Mouse (Mus musculus): ENCODE measurements around the gene Nxf1. TPM values are rescaled to one million over a fixed set of nuclear protein-coding genes. Genes with fewer than 3 reads are reported as not detected.

Gene Nxf1
- polyA plus RNA-seq, 1 experiment from 2014 or later = 93.3 TPM

- DNase-seq = peak; percentile 95
- H3K4me3 ChIP-seq (replicated peaks) = peak within 1 kb of the TSS; percentile 72
- peaks cover 46% of the 10 kb centered on the region for H3K4me1 ChIP-seq (replicated peaks)
- peak; percentile 96 for ATAC-seq (ENCODE audit: low read depth)
- no peaks in the 10 kb centered on the region for H3K9me3 ChIP-seq (replicated peaks)
- H3K9ac ChIP-seq = peak within 1 kb of the TSS; percentile 84
- H3K27me3 ChIP-seq = no peaks in the 10 kb centered on the region
- under 1% methylated on average over 36 of the region's 36 CpGs for WGBS (ENCODE audit: insufficient replicate concordance)
- H3K36me3 ChIP-seq = peaks cover 77% of the 10 kb centered on the region
- peak within 1 kb of the TSS; percentile 89 for H3K27ac ChIP-seq
- H3K4me2 ChIP-seq = peak within 1 kb of the TSS; percentile 84
These were observed 15.5 kb upstream of the Nxf1 start, which contains the start of gene Stx5a for GRCm38 (mm10) chr19:8741243-8741869. Gene Stx5a, plus strand, starts transcription at chr19:8741413.

- peak overlapping the region; percentile 84 for H3K9ac ChIP-seq
- ATAC-seq (ENCODE audit: low read depth) (no peak), DNase-seq (no peak)
- H3K27me3 ChIP-seq = no peaks in the 10 kb centered on the region
- H3K4me3 ChIP-seq (replicated peaks) = peak overlapping the region; percentile 72
- H3K27ac ChIP-seq = peak overlapping the region; percentile 89
- H3K36me3 ChIP-seq = peaks cover 82% of the 10 kb centered on the region
- H3K4me2 ChIP-seq = peak overlapping the region; percentile 84
- WGBS (ENCODE audit: insufficient replicate concordance) = 8% methylated on average over 14 of the region's 14 CpGs
- H3K4me1 ChIP-seq (replicated peaks) = peaks cover 39% of the 10 kb centered on the region
- no peaks in the 10 kb centered on the region for H3K9me3 ChIP-seq (replicated peaks)
These were observed 14.7 kb upstream of the Nxf1 start for GRCm38 (mm10) chr19:8742176-8742575.

- Histone ChIP-seq H3K4me3 (replicated peaks) (no peak overlapping the region), H3K36me3 (peaks cover 82% of the 10 kb centered on the region), H3K4me2 (no peak overlapping the region), H3K9me3 (replicated peaks) (no peaks in the 10 kb centered on the region), H3K27ac (no peak overlapping the region), H3K9ac (no peak overlapping the region; the same call in 1 of the 2 replicates), H3K4me1 (replicated peaks) (peaks cover 25% of the 10 kb centered on the region), H3K27me3 (no peaks in the 10 kb centered on the region)
- no peak for DNase-seq
- ATAC-seq (ENCODE audit: low read depth) = no peak
- WGBS (ENCODE audit: insufficient replicate concordance) = 81% methylated on average over 1 of the region's 1 CpGs
These were observed 11.5 kb upstream of the Nxf1 start for GRCm38 (mm10) chr19:8745382-8745781.

GRCm38 (mm10) chr19:8747368-8747767 is 9.5 kb upstream of the Nxf1 start:
- H3K36me3 ChIP-seq = peaks cover 94% of the 10 kb centered on the region

GRCm38 (mm10) chr19:8755652-8756051 is 1.2 kb upstream of the Nxf1 start:
- ATAC-seq (ENCODE audit: low read depth) = no peak

More at GRCm38 (mm10) chr19:8747368-8747767, 9.5 kb upstream of the Nxf1 start:
- Histone ChIP-seq H3K4me3 (replicated peaks) (no peak overlapping the region), H3K27me3 (no peaks in the 10 kb centered on the region), H3K9ac (no peak overlapping the region), H3K4me1 (replicated peaks) (peaks cover 15% of the 10 kb centered on the region), H3K4me2 (no peak overlapping the region), H3K27ac (no peak overlapping the region; the same call in 1 of the 2 replicates), H3K9me3 (replicated peaks) (no peaks in the 10 kb centered on the region)
- ATAC-seq (ENCODE audit: low read depth) (no peak), DNase-seq (no peak)
- WGBS (ENCODE audit: insufficient replicate concordance) = 64% methylated on average over 2 of the region's 2 CpGs

GRCm38 (mm10) chr19:8757471-8757998 is 662 bp downstream of the Nxf1 start:
- WGBS (ENCODE audit: insufficient replicate concordance) = 4% methylated on average over 14 of the region's 14 CpGs
- H3K4me2 ChIP-seq = peak overlapping the region; percentile 76
- no peaks in the 10 kb centered on the region for H3K9me3 ChIP-seq (replicated peaks)
- no peaks in the 10 kb centered on the region for H3K27me3 ChIP-seq
- H3K36me3 ChIP-seq = peaks cover 54% of the 10 kb centered on the region
- H3K27ac ChIP-seq = peak overlapping the region; percentile 93
- DNase-seq (no peak), ATAC-seq (ENCODE audit: low read depth) (no peak)
- peak overlapping the region; percentile 98 for H3K9ac ChIP-seq
- H3K4me3 ChIP-seq (replicated peaks) = peak overlapping the region; percentile 96
- peaks cover 40% of the 10 kb centered on the region for H3K4me1 ChIP-seq (replicated peaks)

More at GRCm38 (mm10) chr19:8755652-8756051, 1.2 kb upstream of the Nxf1 start:
- Histone ChIP-seq H3K36me3 (peaks cover 57% of the 10 kb centered on the region), H3K4me2 (peak overlapping the region; percentile 76), H3K4me3 (replicated peaks) (peak overlapping the region; percentile 96), H3K27me3 (no peaks in the 10 kb centered on the region), H3K27ac (peak overlapping the region; percentile 90), H3K9ac (peak overlapping the region; percentile 98), H3K9me3 (replicated peaks) (no peaks in the 10 kb centered on the region), H3K4me1 (replicated peaks) (peaks cover 37% of the 10 kb centered on the region)
- no peak for DNase-seq
- 27% methylated on average over 3 of the region's 3 CpGs for WGBS (ENCODE audit: insufficient replicate concordance)

- no peaks in the 10 kb centered on the region for H3K27me3 ChIP-seq
- H3K4me1 ChIP-seq (replicated peaks) = peaks cover 40% of the 10 kb centered on the region
- ATAC-seq (ENCODE audit: low read depth) (no peak), DNase-seq (no peak)
- 31% methylated on average over 2 of the region's 2 CpGs for WGBS (ENCODE audit: insufficient replicate concordance)
- peak overlapping the region; percentile 96 for H3K4me3 ChIP-seq (replicated peaks)
- H3K4me2 ChIP-seq = peak overlapping the region; percentile 76
- H3K9me3 ChIP-seq (replicated peaks) = no peaks in the 10 kb centered on the region
- H3K9ac ChIP-seq = peak overlapping the region; percentile 98
- peak overlapping the region; percentile 51; the same call in 1 of the 2 replicates for H3K27ac ChIP-seq
- peaks cover 54% of the 10 kb centered on the region for H3K36me3 ChIP-seq
These were observed 2.0 kb downstream of the Nxf1 start for GRCm38 (mm10) chr19:8758899-8759298.

GRCm38 (mm10) chr19:8760757-8761156 is 3.9 kb downstream of the Nxf1 start:
- H3K9ac ChIP-seq = no peak overlapping the region
- no peak for ATAC-seq (ENCODE audit: low read depth)
- 0 out of 2 replicates have a peak, but pooled peaks cover 3% of the 10 kb centered on the region for H3K9me3 ChIP-seq (replicated peaks)
- H3K4me2 ChIP-seq = no peak overlapping the region
- no peaks in the 10 kb centered on the region for H3K27me3 ChIP-seq
- H3K4me3 ChIP-seq (replicated peaks) = no peak overlapping the region
- no peak overlapping the region for H3K27ac ChIP-seq
- peaks cover 56% of the 10 kb centered on the region for H3K36me3 ChIP-seq
- DNase-seq = no peak
- WGBS (ENCODE audit: insufficient replicate concordance) = 71% methylated on average over 2 of the region's 2 CpGs
- H3K4me1 ChIP-seq (replicated peaks) = peaks cover 30% of the 10 kb centered on the region

GRCm38 (mm10) chr19:8763276-8763675 is 6.4 kb downstream of the Nxf1 start:
- DNase-seq (no peak), ATAC-seq (ENCODE audit: low read depth) (no peak)
- Histone ChIP-seq H3K4me3 (replicated peaks) (no peak overlapping the region), H3K27me3 (no peaks in the 10 kb centered on the region), H3K4me1 (replicated peaks) (peaks cover 18% of the 10 kb centered on the region), H3K9ac (no peak overlapping the region), H3K9me3 (replicated peaks) (0 out of 2 replicates have a peak, but pooled peaks cover 4% of the 10 kb centered on the region), H3K27ac (no peak overlapping the region; the same call in 1 of the 2 replicates), H3K4me2 (no peak overlapping the region), H3K36me3 (peaks cover 80% of the 10 kb centered on the region)
- 74% methylated on average over 4 of the region's 4 CpGs for WGBS (ENCODE audit: insufficient replicate concordance)

GRCm38 (mm10) chr19:8765562-8765961 is 8.7 kb downstream of the Nxf1 start:
- H3K9ac ChIP-seq = no peak overlapping the region
- no peak overlapping the region for H3K27ac ChIP-seq
- H3K4me3 ChIP-seq (replicated peaks) = no peak overlapping the region
- H3K4me2 ChIP-seq = no peak overlapping the region
- peaks cover 9% of the 10 kb centered on the region for H3K4me1 ChIP-seq (replicated peaks)
- peaks cover 95% of the 10 kb centered on the region for H3K36me3 ChIP-seq
- ATAC-seq (ENCODE audit: low read depth) = no peak
- DNase-seq = no peak
- H3K9me3 ChIP-seq (replicated peaks) = 0 out of 2 replicates have a peak, but pooled peaks cover 4% of the 10 kb centered on the region
- H3K27me3 ChIP-seq = no peaks in the 10 kb centered on the region
- WGBS (ENCODE audit: insufficient replicate concordance) = 89% methylated on average over 9 of the region's 9 CpGs

GRCm38 (mm10) chr19:8770567-8771270 is 13.8 kb downstream of the Nxf1 start, which contains the start of gene Tmem223:
Gene Tmem223, plus strand, starts transcription at chr19:8770996.
- ATAC-seq (ENCODE audit: low read depth) (no peak), DNase-seq (peak; percentile 61)
- Histone ChIP-seq H3K9ac (peak within 1 kb of the TSS; percentile 93), H3K9me3 (replicated peaks) (0 out of 2 replicates have a peak, but pooled peaks cover 1% of the 10 kb centered on the region), H3K4me1 (replicated peaks) (peaks cover 46% of the 10 kb centered on the region), H3K27me3 (no peaks in the 10 kb centered on the region), H3K4me3 (replicated peaks) (peak within 1 kb of the TSS; percentile 85), H3K27ac (peak within 1 kb of the TSS; percentile 99), H3K4me2 (peak within 1 kb of the TSS; percentile 99), H3K36me3 (peaks cover 75% of the 10 kb centered on the region)
- 14% methylated on average over 29 of the region's 29 CpGs for WGBS (ENCODE audit: insufficient replicate concordance)
